Mouse (Mus musculus): ENCODE measurements around the gene Slc15a2. TPM values are rescaled to one million over a fixed set of nuclear protein-coding genes. Genes with fewer than 3 reads are reported as not detected.

Gene Slc15a2
- polyA plus RNA-seq, 1 experiment from 2014 or later: 3.7 TPM

Other genes with a start within 250 kb of the Slc15a2 start
- not detected in 2 replicates for gene Casr, start 222.8 kb downstream of the Slc15a2 start, polyA plus RNA-seq (2014; fragmentation: Nextera tagmentation; extraction: Ambion mirVana)
- gene Cd86, start 118.9 kb downstream of the Slc15a2 start, polyA plus RNA-seq (2014; fragmentation: Nextera tagmentation; extraction: Ambion mirVana): 1.4 and 1.7 TPM in 2 replicates
- gene Ildr1, start 91.0 kb downstream of the Slc15a2 start, polyA plus RNA-seq (2014; fragmentation: Nextera tagmentation; extraction: Ambion mirVana): 0.26 and 0.57 TPM in 2 replicates
- gene Iqcb1, start 43.4 kb upstream of the Slc15a2 start, polyA plus RNA-seq (2014; fragmentation: Nextera tagmentation; extraction: Ambion mirVana): 73.3 and 74.3 TPM in 2 replicates
- gene Eaf2, start 90.0 kb upstream of the Slc15a2 start, polyA plus RNA-seq (2014; fragmentation: Nextera tagmentation; extraction: Ambion mirVana): 1.3 and 1.5 TPM in 2 replicates
- 81.0 and 91.0 TPM in 2 replicates for gene Golgb1, start 90.2 kb upstream of the Slc15a2 start, polyA plus RNA-seq (2014; fragmentation: Nextera tagmentation; extraction: Ambion mirVana)
- gene Hcls1, start 150.0 kb upstream of the Slc15a2 start, polyA plus RNA-seq (2014; fragmentation: Nextera tagmentation; extraction: Ambion mirVana): 0.79 and 1.3 TPM in 2 replicates
- 0.03 TPM in 1 of 2 replicates, not detected in the other for gene Fbxo40, start 205.5 kb upstream of the Slc15a2 start, polyA plus RNA-seq (2014; fragmentation: Nextera tagmentation; extraction: Ambion mirVana)
- gene Polq, start 226.8 kb upstream of the Slc15a2 start, polyA plus RNA-seq (2014; fragmentation: Nextera tagmentation; extraction: Ambion mirVana): 10.1 and 11.8 TPM in 2 replicates

All from hindbrain, embryonic 11.5 days (tissue).